Mouse (Mus musculus) erythroblast, embryonic 14.5 days (primary cell): ENCODE measurements around the gene Cd9.

Experiments used
- GATA1 ChIP-seq: IDR thresholded peaks from 2 replicates; pipeline ENCODE4 v1.6.1; 2012; ENCODE audit warnings: low read length, inconsistent platforms, mixed read lengths
- TAL1 ChIP-seq: IDR thresholded peaks from 3 replicates; pipeline ENCODE4 v1.6.1; 2012; ENCODE audit warnings: low read length, inconsistent platforms, mixed read lengths

DNA sequence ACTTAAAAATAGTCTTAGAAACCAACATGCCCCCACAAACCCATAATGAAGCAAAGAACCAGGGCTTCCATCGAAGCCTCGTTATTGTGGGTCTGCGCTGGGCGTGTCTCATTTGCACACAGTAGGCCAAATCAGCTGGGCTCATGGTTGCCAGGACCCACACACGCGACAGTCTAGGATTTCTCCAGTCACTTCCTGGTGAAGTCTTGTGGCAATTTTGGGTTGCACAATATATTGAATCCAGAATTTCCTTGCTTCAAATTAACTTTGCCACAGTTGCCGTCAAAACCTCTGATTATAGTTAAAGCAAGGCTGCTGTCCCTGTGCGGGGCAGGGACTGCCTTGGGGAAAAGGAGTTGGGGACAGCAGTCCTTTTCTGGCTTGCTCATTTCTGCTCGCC lies 39.9 kb downstream of the Cd9 start:
- TF ChIP-seq GATA1 (no peak), TAL1 (no peak)
